Mouse (Mus musculus) hindbrain, embryonic 11.5 days (tissue): ENCODE results near the gene Gcnt7. TPM values are rescaled to one million over a fixed set of nuclear protein-coding genes. Genes with fewer than 3 reads are reported as not detected.

Experiments used
- ATAC-seq: fragments of 200-750 bp; cut with Nextera tagmentation; 2 replicates; pipeline ENCODE4 v1.8.0; 2017; ENCODE audit warnings: mild to moderate bottlenecking, moderate TSS enrichment, moderate library complexity; ENCODE audit not compliant: low FRiP score
- DNase-seq: peaks from one replicate; pipeline ENCODE4 v3.0.0-alpha.2; 2015; ENCODE audit warnings: low spot score
- H3K27ac ChIP-seq: fragments of 300-500 bp; sonication (generic); 2 replicates; pipeline ENCODE4 v1.5.1; 2014; ENCODE audit warnings: mild to moderate bottlenecking, low read depth, low read length
- H3K27me3 ChIP-seq: fragments of 300-500 bp; sonication (generic); 2 replicates; pipeline ENCODE4 v1.6.1; 2014; ENCODE audit warnings: mild to moderate bottlenecking, low read length, moderate library complexity, mixed read lengths; ENCODE audit not compliant: control insufficient read depth, insufficient read depth
- H3K36me3 ChIP-seq: fragments of 300-500 bp; sonication (generic); 2 replicates; pipeline ENCODE4 v1.6.1; 2014; ENCODE audit warnings: mild to moderate bottlenecking, low read length, moderate library complexity, mixed read lengths; ENCODE audit not compliant: control insufficient read depth, insufficient read depth
- H3K4me1 ChIP-seq: fragments of 300-500 bp; sonication (generic); replicated peaks from 2 replicates; pipeline ENCODE4 v1.6.1; 2014; ENCODE audit warnings: low read length, mixed read lengths; ENCODE audit not compliant: control insufficient read depth, insufficient read depth
- H3K4me2 ChIP-seq: fragments of 300-500 bp; sonication (generic); replicated peaks from 2 replicates; pipeline ENCODE4 v1.6.1; 2014; ENCODE audit warnings: mild to moderate bottlenecking, low read depth, low read length
- H3K4me3 ChIP-seq: fragments of 300-500 bp; sonication (generic); 2 replicates; pipeline ENCODE4 v1.5.1; 2014; ENCODE audit warnings: low read depth, low read length
- H3K9ac ChIP-seq: fragments of 300-500 bp; sonication (generic); 2 replicates; pipeline ENCODE4 v1.6.1; 2014; ENCODE audit warnings: low read depth, low read length
- H3K9me3 ChIP-seq: fragments of 300-500 bp; sonication (generic); 2 replicates; pipeline ENCODE4 v1.6.1; 2016; ENCODE audit warnings: low read length; ENCODE audit not compliant: control insufficient read depth
- WGBS: fragments of 180-500 bp; shearing (Covaris S2); extraction: QIAGEN DNeasy Blood & Tissue Kit; methylation state at CpG from one replicate; pipeline ENCODE4 v1.1.7; 2014; 5-methylcytosine and 5-hydroxymethylcytosine counted together
- polyA plus RNA-seq: library from polyadenylated mRNA; unstranded; fragments of >200 nt; fragmentation: Nextera tagmentation; extraction: Ambion mirVana; gene quantifications from 2 replicates; pipeline ENCODE4 v1.2.1, GENCODE M21; 2014

The Gcnt7 gene
- 0.56 and 0.97 TPM in 2 replicates for polyA plus RNA-seq

- ATAC-seq (no peak), DNase-seq (no peak)
- no peak within 1 kb of the TSS for H3K4me2 ChIP-seq
- no peak within 1 kb of the TSS for H3K4me3 ChIP-seq
- no peak within 1 kb of the TSS for H3K27ac ChIP-seq
- no peak within 1 kb of the TSS for H3K9ac ChIP-seq
- H3K9me3 ChIP-seq, result no peaks in the 10 kb centered on the region
- H3K36me3 ChIP-seq, result no peaks in the 10 kb centered on the region
- H3K27me3 ChIP-seq, result no peaks in the 10 kb centered on the region
- WGBS, result 89% methylated on average over 11 of the region's 11 CpGs
- no peaks in the 10 kb centered on the region for H3K4me1 ChIP-seq
Observed at GRCm38 (mm10) chr2:172458496-172458895, at the start of gene Gcnt7. Gene Gcnt7, minus strand, starts transcription at chr2:172458596.

GRCm38 (mm10) chr2:172506121-172506520 is 47.7 kb upstream of the Gcnt7 start:
- no peak overlapping the region for H3K27ac ChIP-seq
- no peak for ATAC-seq
- WGBS, result 88% methylated on average over 7 of the region's 7 CpGs
- H3K4me2 ChIP-seq, result no peak overlapping the region
- H3K36me3 ChIP-seq, result no peaks in the 10 kb centered on the region
- no peaks in the 10 kb centered on the region for H3K27me3 ChIP-seq
- no peak overlapping the region for H3K4me3 ChIP-seq
- no peaks in the 10 kb centered on the region for H3K9me3 ChIP-seq
- no peak for DNase-seq
- H3K9ac ChIP-seq, result no peak overlapping the region
- no peaks in the 10 kb centered on the region for H3K4me1 ChIP-seq

- Histone ChIP-seq H3K27me3 (no peaks in the 10 kb centered on the region), H3K4me2 (no peak overlapping the region), H3K4me3 (no peak overlapping the region), H3K4me1 (no peaks in the 10 kb centered on the region), H3K9me3 (no peaks in the 10 kb centered on the region), H3K9ac (no peak overlapping the region), H3K36me3 (no peaks in the 10 kb centered on the region), H3K27ac (no peak overlapping the region)
- DNase-seq, result no peak
- WGBS, result 62% methylated on average over 14 of the region's 14 CpGs
- no peak for ATAC-seq
Observed at GRCm38 (mm10) chr2:172502168-172502567, 43.8 kb upstream of the Gcnt7 start.

GRCm38 (mm10) chr2:172501341-172501740 is 42.9 kb upstream of the Gcnt7 start:
- ATAC-seq (no peak), DNase-seq (peak; percentile 83)
- H3K36me3 ChIP-seq, result no peaks in the 10 kb centered on the region
- H3K4me3 ChIP-seq, result no peak overlapping the region
- H3K4me1 ChIP-seq, result no peaks in the 10 kb centered on the region
- no peaks in the 10 kb centered on the region for H3K27me3 ChIP-seq
- no peak overlapping the region for H3K27ac ChIP-seq
- 5% methylated on average over 4 of the region's 4 CpGs for WGBS
- H3K4me2 ChIP-seq, result no peak overlapping the region
- H3K9me3 ChIP-seq, result no peaks in the 10 kb centered on the region
- no peak overlapping the region for H3K9ac ChIP-seq

- Histone ChIP-seq H3K4me1 (no peaks in the 10 kb centered on the region), H3K27ac (no peak overlapping the region), H3K36me3 (no peaks in the 10 kb centered on the region), H3K4me2 (no peak overlapping the region), H3K9ac (no peak overlapping the region), H3K27me3 (no peaks in the 10 kb centered on the region), H3K4me3 (no peak overlapping the region), H3K9me3 (no peaks in the 10 kb centered on the region)
- DNase-seq, result no peak
- no peak for ATAC-seq
- 59% methylated on average over 7 of the region's 7 CpGs for WGBS
Observed at GRCm38 (mm10) chr2:172500752-172501316, 42.4 kb upstream of the Gcnt7 start.

- 43% methylated on average over 3 of the region's 3 CpGs for WGBS
- Histone ChIP-seq H3K36me3 (no peaks in the 10 kb centered on the region), H3K4me2 (no peak overlapping the region), H3K27me3 (no peaks in the 10 kb centered on the region), H3K4me1 (no peaks in the 10 kb centered on the region), H3K27ac (no peak overlapping the region), H3K4me3 (no peak overlapping the region), H3K9ac (no peak overlapping the region), H3K9me3 (no peaks in the 10 kb centered on the region)
- DNase-seq (no peak), ATAC-seq (no peak)
Observed at GRCm38 (mm10) chr2:172498823-172499222, 40.4 kb upstream of the Gcnt7 start.

GRCm38 (mm10) chr2:172496736-172497345 is 38.4 kb upstream of the Gcnt7 start:
- Histone ChIP-seq H3K4me2 (no peak overlapping the region), H3K4me1 (no peaks in the 10 kb centered on the region), H3K36me3 (no peaks in the 10 kb centered on the region), H3K27ac (no peak overlapping the region), H3K27me3 (no peaks in the 10 kb centered on the region), H3K4me3 (no peak overlapping the region), H3K9me3 (no peaks in the 10 kb centered on the region), H3K9ac (no peak overlapping the region)
- no peak for ATAC-seq
- no peak for DNase-seq
- WGBS, result 70% methylated on average over 8 of the region's 8 CpGs

GRCm38 (mm10) chr2:172484696-172485370 is 26.4 kb upstream of the Gcnt7 start:
- H3K4me3 ChIP-seq, result no peak overlapping the region
- no peak overlapping the region for H3K9ac ChIP-seq
- H3K36me3 ChIP-seq, result no peaks in the 10 kb centered on the region
- H3K27ac ChIP-seq, result no peak overlapping the region
- DNase-seq (no peak), ATAC-seq (no peak)
- H3K27me3 ChIP-seq, result no peaks in the 10 kb centered on the region
- H3K4me1 ChIP-seq, result no peaks in the 10 kb centered on the region
- WGBS, result 51% methylated on average over 12 of the region's 12 CpGs
- no peak overlapping the region for H3K4me2 ChIP-seq
- H3K9me3 ChIP-seq, result no peaks in the 10 kb centered on the region
